Comparison of ENCODE assay signal across 8 mouse cellular contexts in genomic region chr14:93889839-93890518, GRCm38 (mm10). TPM values are rescaled to one million over a fixed set of nuclear protein-coding genes. Genes with fewer than 3 reads are reported as not detected.
DNase-seq lines count a peak whose midpoint lies in the region; ATAC-seq and TF ChIP-seq lines count a peak whose summit lies in the region.

No protein-coding gene starts in this region.

- peak overlapping the region; percentile 85 for H3K4me2 ChIP-seq in kidney, postnatal 0 days (ENCODE audit: low read length)
- peak overlapping the region; percentile 86 for H3K4me2 ChIP-seq in limb, embryonic 13.5 days (replicated peaks)

- peak overlapping the region; percentile 35; the same call in 1 of the 2 replicates for H3K9ac ChIP-seq in kidney, postnatal 0 days (ENCODE audit: low read depth, low read length)
- H3K9ac ChIP-seq in limb, embryonic 13.5 days: peak overlapping the region; percentile 71

- peaks cover 3% of the 10 kb centered on the region; the same call in 1 of the 2 replicates for H3K4me1 ChIP-seq in kidney, postnatal 0 days (replicated peaks; ENCODE audit: insufficient read depth, low read length)
- no peaks in the 10 kb centered on the region for H3K4me1 ChIP-seq in brown adipose tissue, adult 24 weeks (ENCODE audit: control insufficient read depth, insufficient read depth, insufficient read length, low read length)
- H3K4me1 ChIP-seq in embryonic fibroblast, embryonic 13.5 days (ENCODE audit: control insufficient read depth, insufficient read depth, low read length): no peaks in the 10 kb centered on the region
- peaks cover 40% of the 10 kb centered on the region for H3K4me1 ChIP-seq in limb, embryonic 13.5 days

- peak overlapping the region; percentile 46 for H3K4me3 ChIP-seq in kidney, postnatal 0 days (replicated peaks; ENCODE audit: low read depth, low read length)
- H3K4me3 ChIP-seq in brown adipose tissue, adult 24 weeks (ENCODE audit: insufficient read depth, low read depth, low read length): peak overlapping the region; percentile 60
- H3K4me3 ChIP-seq in embryonic fibroblast, embryonic 13.5 days (ENCODE audit: insufficient read depth, low read length): peak overlapping the region; percentile 73
- peak overlapping the region; percentile 62 for H3K4me3 ChIP-seq in limb, embryonic 13.5 days

- under 1% methylated on average over 20 of the region's 20 CpGs for WGBS in kidney, postnatal 0 days
- WGBS in limb, embryonic 13.5 days: under 1% methylated on average over 20 of the region's 20 CpGs

- ATAC-seq in kidney, postnatal 0 days (replicated peaks; ENCODE audit: low FRiP score, low read depth): 0 out of 2 replicates have a peak, but pooled peaks have one; percentile 8
- peak; percentile 49 for ATAC-seq in limb, embryonic 13.5 days (ENCODE audit: low FRiP score, low read depth)

- no peak for DNase-seq in kidney, postnatal 0 days (ENCODE audit: low spot score)
- no peak for DNase-seq in kidney, postnatal 14 days
- DNase-seq in right cerebral cortex, postnatal 25 days: peak; percentile 44
- DNase-seq in adrenal gland, postnatal 25 days: no peak
- DNase-seq in thymus, postnatal 4 days: no peak

- no peaks in the 10 kb centered on the region for H3K27me3 ChIP-seq in kidney, postnatal 0 days (ENCODE audit: insufficient read depth, low read length)
- H3K27me3 ChIP-seq in limb, embryonic 13.5 days: peaks cover 7% of the 10 kb centered on the region; the same call in 1 of the 2 replicates

- no peak for TF ChIP-seq CTCF in kidney, postnatal 0 days (IDR thresholded peaks at IDR 0.05; ENCODE audit: low read depth)
- no peak for TF ChIP-seq CTCF in embryonic fibroblast, embryonic 13.5 days (IDR thresholded peaks at IDR 0.05; ENCODE audit: borderline replicate concordance, insufficient read depth, low read length)

- H3K27ac ChIP-seq in kidney, postnatal 0 days: no peak overlapping the region
- no peak overlapping the region for H3K27ac ChIP-seq in brown adipose tissue, adult 24 weeks (replicated peaks; ENCODE audit: low read depth, low read length)
- no peak overlapping the region for H3K27ac ChIP-seq in embryonic fibroblast, embryonic 13.5 days (ENCODE audit: insufficient read depth, low read length)
- 0 out of 2 replicates have a peak overlapping the region, but pooled peaks have one; percentile 45 for H3K27ac ChIP-seq in limb, embryonic 13.5 days

- H3K9me3 ChIP-seq in kidney, postnatal 0 days (replicated peaks; ENCODE audit: low read length): no peaks in the 10 kb centered on the region
- no peaks in the 10 kb centered on the region; the same call in 1 of the 2 replicates for H3K9me3 ChIP-seq in limb, embryonic 13.5 days

- no peak for TF ChIP-seq POLR2A in embryonic fibroblast, embryonic 13.5 days (IDR thresholded peaks at IDR 0.05; ENCODE audit: low read depth, low read length)

- H3K36me3 ChIP-seq in kidney, postnatal 0 days (ENCODE audit: insufficient read depth, low read length): no peaks in the 10 kb centered on the region
- peaks cover 6% of the 10 kb centered on the region; the same call in 1 of the 2 replicates for H3K36me3 ChIP-seq in limb, embryonic 13.5 days

RNA-seq across cellular contexts. Expression of gene Pcdh9, which starts 0.5 kb away (rescaled TPM):
- polyA plus RNA-seq in kidney, postnatal 0 days (2015; fragmentation: Nextera tagmentation; extraction: Ambion mirVana): 8.1 and 8.8 TPM in 2 replicates
- 0.16 TPM in 1 of 2 replicates, not detected in the other for polyA plus RNA-seq in brown adipose tissue, adult 24 weeks (2012; ENCODE audit: insufficient read depth, insufficient read length, missing spikeins)
- 27.5 and 29.6 TPM in 2 replicates for polyA plus RNA-seq in embryonic fibroblast, embryonic 13.5 days (2011; ENCODE audit: insufficient read length, low read depth, missing spikeins)
- polyA plus RNA-seq in limb, embryonic 13.5 days (2015; fragmentation: Nextera tagmentation; extraction: Ambion mirVana): 55.5 and 56.2 TPM in 2 replicates
- total RNA-seq in adrenal gland, postnatal 25 days (2021): 2.2 and 3.4 TPM in 2 replicates
